Mouse (Mus musculus): ENCODE measurements around the gene Gm1527.

- TF ChIP-seq CTCF (IDR thresholded peaks at IDR 0.05; ENCODE audit: insufficient read depth, low read length) (no peak), POLR2A (IDR thresholded peaks at IDR 0.05; ENCODE audit: borderline replicate concordance, extremely low read depth, low read depth, low read length) (no peak)
Observed at GRCm38 (mm10) chr3:28847115-28847514, 45.3 kb upstream of the Gm1527 start.

All from lung, adult 2 months (tissue).